Mouse (Mus musculus) kidney, adult 8-10 months (tissue): ENCODE data around the gene Ube2ql1.

Source experiments
- DNase-seq, 2 experiments: peaks; one replicate each; pipeline ENCODE4 v3.0.0; 2022

The Ube2ql1 gene

GRCm38 (mm10) chr13:69739759-69740135, at the start of gene Ube2ql1:
Ube2ql1 (minus strand) TSS chr13:69739889.
- DNase-seq, result peak; percentile 73 to 79

GRCm38 (mm10) chr13:69788704-69789103, 49.0 kb upstream of the Ube2ql1 start:
- DNase-seq, result no peak

- no peak for DNase-seq
These were observed 38.5 kb upstream of the Ube2ql1 start for GRCm38 (mm10) chr13:69778221-69778620.

- no peak for DNase-seq
These were observed 32.7 kb upstream of the Ube2ql1 start for GRCm38 (mm10) chr13:69772358-69772757.

- no peak for DNase-seq
These were observed 31.1 kb upstream of the Ube2ql1 start for GRCm38 (mm10) chr13:69770538-69771456.

- DNase-seq, result no peak
These were observed 28.5 kb upstream of the Ube2ql1 start for GRCm38 (mm10) chr13:69768152-69768551.

- no peak for DNase-seq
These were observed 25.0 kb upstream of the Ube2ql1 start for GRCm38 (mm10) chr13:69764646-69765045.

- DNase-seq, result no peak
These were observed 21.7 kb upstream of the Ube2ql1 start for GRCm38 (mm10) chr13:69761393-69761792.

- DNase-seq, result no peak
These were observed 19.3 kb upstream of the Ube2ql1 start for GRCm38 (mm10) chr13:69758979-69759378.

GRCm38 (mm10) chr13:69752875-69753274, 13.2 kb upstream of the Ube2ql1 start:
- DNase-seq, result no peak

- no peak for DNase-seq
These were observed 11.8 kb upstream of the Ube2ql1 start for GRCm38 (mm10) chr13:69751510-69751909.

- DNase-seq, result no peak
These were observed 9.1 kb upstream of the Ube2ql1 start for GRCm38 (mm10) chr13:69748756-69749155.

GRCm38 (mm10) chr13:69740331-69741285, 919 bp upstream of the Ube2ql1 start:
- DNase-seq, result peak; percentile 12 to 15

- peak; percentile 7 to 12 for DNase-seq
These were observed 464 bp downstream of the Ube2ql1 start for GRCm38 (mm10) chr13:69739091-69739758.

- peak; percentile 0 to 10 for DNase-seq
These were observed 1.2 kb downstream of the Ube2ql1 start for GRCm38 (mm10) chr13:69738461-69738971.

- DNase-seq, result no peak
These were observed 2.1 kb downstream of the Ube2ql1 start for GRCm38 (mm10) chr13:69737444-69738185.

GRCm38 (mm10) chr13:69732636-69733035, 7.1 kb downstream of the Ube2ql1 start:
- no peak for DNase-seq

GRCm38 (mm10) chr13:69725376-69725775, 14.3 kb downstream of the Ube2ql1 start:
- no peak for DNase-seq

GRCm38 (mm10) chr13:69721141-69721540, 18.5 kb downstream of the Ube2ql1 start:
- DNase-seq, result no peak

- DNase-seq, result no peak
These were observed 21.7 kb downstream of the Ube2ql1 start for GRCm38 (mm10) chr13:69717860-69718598.

GRCm38 (mm10) chr13:69708236-69708635, 31.5 kb downstream of the Ube2ql1 start:
- no peak for DNase-seq
